Mouse (Mus musculus) kidney, embryonic 16.5 days (tissue): ENCODE measurements around the gene Acvr1b. TPM values are rescaled to one million over a fixed set of nuclear protein-coding genes. Genes with fewer than 3 reads are reported as not detected.

Source experiments
- ATAC-seq: fragments of 200-750 bp; cut with Nextera tagmentation; 2 replicates; pipeline ENCODE4 v1.8.0; 2017; ENCODE audit warnings: moderate TSS enrichment; ENCODE audit not compliant: low FRiP score, low TSS enrichment
- H3K27ac ChIP-seq: fragments of 300-500 bp; sonication (generic); 2 replicates; pipeline ENCODE4 v1.5.1; 2014; ENCODE audit warnings: low read length
- H3K27me3 ChIP-seq: fragments of 300-500 bp; sonication (generic); 2 replicates; pipeline ENCODE4 v1.6.1; 2014; ENCODE audit warnings: low read length, control low read depth, mixed read lengths; ENCODE audit not compliant: insufficient read depth
- H3K36me3 ChIP-seq: fragments of 300-500 bp; sonication (generic); 2 replicates; pipeline ENCODE4 v1.6.1; 2014; ENCODE audit warnings: low read length, control low read depth, mixed read lengths; ENCODE audit not compliant: insufficient read depth
- H3K4me1 ChIP-seq: fragments of 300-500 bp; sonication (generic); 2 replicates; pipeline ENCODE4 v1.6.1; 2014; ENCODE audit warnings: low read length, control low read depth, mixed read lengths; ENCODE audit not compliant: insufficient read depth
- H3K4me2 ChIP-seq: fragments of 300-500 bp; sonication (generic); replicated peaks from 2 replicates; pipeline ENCODE4 v1.6.1; 2014; ENCODE audit warnings: low read depth, low read length
- H3K4me3 ChIP-seq: fragments of 300-500 bp; sonication (generic); 2 replicates; pipeline ENCODE4 v1.5.1; 2014; ENCODE audit warnings: mild to moderate bottlenecking, low read length
- H3K9ac ChIP-seq: fragments of 300-500 bp; sonication (generic); replicated peaks from 2 replicates; pipeline ENCODE4 v1.6.1; 2014; ENCODE audit warnings: low read length
- H3K9me3 ChIP-seq: fragments of 300-500 bp; sonication (generic); 2 replicates; pipeline ENCODE4 v1.6.1; 2016; ENCODE audit warnings: low read length, control low read depth
- WGBS: fragments of 180-500 bp; shearing (Covaris S2); extraction: QIAGEN DNeasy Blood & Tissue Kit; methylation state at CpG from one replicate; pipeline ENCODE4 v1.1.7; 2014; 5-methylcytosine and 5-hydroxymethylcytosine counted together
- polyA plus RNA-seq: library from polyadenylated mRNA; unstranded; fragments of >200 nt; fragmentation: Nextera tagmentation; extraction: Ambion mirVana; gene quantifications from 2 replicates; pipeline ENCODE4 v1.2.1, GENCODE M21; 2015

The Acvr1b gene
- polyA plus RNA-seq, 1 experiment from 2014 or later = 8.8 TPM

GRCm38 (mm10) chr15:101251930-101252329 lies 78.1 kb downstream of the Acvr1b start:
- no peak overlapping the region for H3K27ac ChIP-seq
- 93% methylated on average over 5 of the region's 5 CpGs for WGBS
- H3K27me3 ChIP-seq = no peaks in the 10 kb centered on the region
- peaks cover 7% of the 10 kb centered on the region for H3K4me1 ChIP-seq
- no peak overlapping the region for H3K9ac ChIP-seq
- H3K4me3 ChIP-seq = no peak overlapping the region
- no peaks in the 10 kb centered on the region for H3K9me3 ChIP-seq
- H3K4me2 ChIP-seq = no peak overlapping the region
- no peak for ATAC-seq
- no peaks in the 10 kb centered on the region for H3K36me3 ChIP-seq

GRCm38 (mm10) chr15:101252614-101253013 lies 78.7 kb downstream of the Acvr1b start:
- Histone ChIP-seq H3K36me3 (no peaks in the 10 kb centered on the region), H3K9me3 (no peaks in the 10 kb centered on the region), H3K4me2 (no peak overlapping the region), H3K9ac (no peak overlapping the region), H3K27ac (no peak overlapping the region), H3K4me1 (peaks cover 7% of the 10 kb centered on the region), H3K27me3 (no peaks in the 10 kb centered on the region), H3K4me3 (no peak overlapping the region)
- 81% methylated on average over 6 of the region's 6 CpGs for WGBS
- ATAC-seq = no peak

GRCm38 (mm10) chr15:101253563-101253885 lies 79.7 kb downstream of the Acvr1b start:
- no peak; the same call in 1 of the 2 replicates for ATAC-seq
- Histone ChIP-seq H3K4me2 (peak overlapping the region; percentile 95), H3K4me3 (peak overlapping the region; percentile 66), H3K36me3 (no peaks in the 10 kb centered on the region), H3K27ac (no peak overlapping the region), H3K4me1 (peaks cover 4% of the 10 kb centered on the region), H3K9ac (peak overlapping the region; percentile 83), H3K27me3 (no peaks in the 10 kb centered on the region), H3K9me3 (no peaks in the 10 kb centered on the region)
- 36% methylated on average over 3 of the region's 3 CpGs for WGBS

- peak; percentile 58 for ATAC-seq
- Histone ChIP-seq H3K4me3 (peak within 1 kb of the TSS; percentile 66), H3K27me3 (no peaks in the 10 kb centered on the region), H3K36me3 (no peaks in the 10 kb centered on the region), H3K9me3 (no peaks in the 10 kb centered on the region), H3K4me2 (peak within 1 kb of the TSS; percentile 95), H3K27ac (no peak within 1 kb of the TSS), H3K9ac (peak within 1 kb of the TSS; percentile 83), H3K4me1 (peaks cover 4% of the 10 kb centered on the region)
- WGBS = 2% methylated on average over 59 of the region's 82 CpGs
Observed at GRCm38 (mm10) chr15:101253886-101254795, 80.3 kb downstream of the Acvr1b start, which contains the start of gene Nr4a1. Gene Nr4a1 (plus strand): TSS chr15:101254269.

GRCm38 (mm10) chr15:101255842-101256462 lies 82.1 kb downstream of the Acvr1b start:
- no peak overlapping the region for H3K4me3 ChIP-seq
- no peaks in the 10 kb centered on the region for H3K9me3 ChIP-seq
- no peaks in the 10 kb centered on the region for H3K27me3 ChIP-seq
- no peak overlapping the region for H3K4me2 ChIP-seq
- no peaks in the 10 kb centered on the region for H3K36me3 ChIP-seq
- no peak overlapping the region for H3K27ac ChIP-seq
- no peak for ATAC-seq
- 82% methylated on average over 7 of the region's 7 CpGs for WGBS
- H3K9ac ChIP-seq = no peak overlapping the region
- peaks cover 16% of the 10 kb centered on the region for H3K4me1 ChIP-seq

DNA sequence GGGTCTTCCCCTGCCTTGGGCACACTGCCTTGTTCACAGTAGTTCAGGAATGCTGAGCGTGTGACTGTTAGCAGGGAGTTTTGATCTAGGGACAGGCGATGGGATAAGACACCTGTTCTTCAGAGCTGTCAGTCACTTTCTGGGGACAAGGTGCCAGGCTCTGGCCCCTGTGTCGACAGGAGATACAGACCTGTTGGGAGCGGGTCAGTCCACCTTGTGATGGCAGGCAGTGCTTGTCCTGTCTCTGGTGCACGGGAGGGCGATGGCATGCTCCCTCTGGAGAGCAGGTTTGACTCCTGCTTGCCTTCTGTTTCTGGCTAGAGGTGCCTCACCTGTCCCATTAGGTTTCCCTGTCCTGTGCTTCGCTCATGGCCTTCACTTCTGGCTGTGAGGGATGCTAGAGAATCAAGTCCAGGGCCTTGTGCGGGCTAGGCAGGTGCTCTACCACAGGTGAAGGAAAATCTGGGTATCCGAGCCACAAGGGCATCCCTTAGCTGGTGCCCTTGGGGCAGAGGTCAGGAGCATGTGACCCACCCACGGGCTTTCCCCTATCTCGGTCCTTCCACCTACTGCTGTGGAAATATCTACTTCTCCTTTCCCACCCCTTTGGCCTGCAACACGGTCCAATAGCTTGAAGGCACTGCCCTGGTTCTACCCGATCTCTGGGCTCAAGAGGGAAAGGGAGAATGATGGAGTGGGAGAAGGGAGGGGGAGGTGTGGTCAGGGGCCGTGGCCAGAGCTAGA lies 82.8 kb downstream of the Acvr1b start:
- Histone ChIP-seq H3K27ac (no peak overlapping the region), H3K36me3 (no peaks in the 10 kb centered on the region), H3K4me1 (peaks cover 23% of the 10 kb centered on the region), H3K4me3 (no peak overlapping the region), H3K27me3 (no peaks in the 10 kb centered on the region), H3K9ac (no peak overlapping the region), H3K9me3 (no peaks in the 10 kb centered on the region), H3K4me2 (no peak overlapping the region)
- no peak for ATAC-seq
- WGBS = 70% methylated on average over 14 of the region's 14 CpGs

DNA sequence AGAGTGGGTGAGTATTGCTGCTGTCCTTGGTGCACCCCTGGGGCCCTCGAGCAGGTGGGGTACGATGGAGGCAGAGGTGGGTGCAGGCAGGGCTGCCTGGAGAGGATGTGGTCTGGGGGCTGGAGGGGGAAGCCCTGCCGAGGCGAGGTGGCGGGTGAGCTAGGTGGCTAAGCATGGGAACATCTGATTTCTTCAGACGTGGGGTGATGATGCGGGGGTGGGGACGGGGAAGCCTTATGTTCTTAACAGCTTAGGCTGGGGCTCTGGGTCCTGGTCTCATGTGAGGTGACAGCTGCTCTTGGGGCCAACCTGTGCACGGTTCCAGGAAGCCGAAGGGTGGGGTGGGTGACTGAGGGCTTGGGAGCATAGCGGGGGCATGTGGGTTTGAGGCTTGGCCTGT lies 84.6 kb downstream of the Acvr1b start:
- no peaks in the 10 kb centered on the region for H3K36me3 ChIP-seq
- no peaks in the 10 kb centered on the region for H3K27me3 ChIP-seq
- no peak overlapping the region for H3K4me2 ChIP-seq
- H3K4me3 ChIP-seq = no peak overlapping the region
- no peak overlapping the region for H3K27ac ChIP-seq
- H3K9me3 ChIP-seq = no peaks in the 10 kb centered on the region
- ATAC-seq = no peak
- H3K9ac ChIP-seq = no peak overlapping the region
- peaks cover 23% of the 10 kb centered on the region for H3K4me1 ChIP-seq
- WGBS = 83% methylated on average over 11 of the region's 11 CpGs

GRCm38 (mm10) chr15:101259922-101260321 lies 86.1 kb downstream of the Acvr1b start:
- 79% methylated on average over 3 of the region's 3 CpGs for WGBS

GRCm38 (mm10) chr15:101260387-101260786 lies 86.5 kb downstream of the Acvr1b start:
- Histone ChIP-seq H3K9me3 (no peaks in the 10 kb centered on the region), H3K9ac (no peak overlapping the region), H3K27me3 (no peaks in the 10 kb centered on the region), H3K36me3 (no peaks in the 10 kb centered on the region), H3K4me3 (no peak overlapping the region), H3K27ac (peak overlapping the region; percentile 83), H3K4me2 (no peak overlapping the region), H3K4me1 (peaks cover 18% of the 10 kb centered on the region)
- no peak for ATAC-seq
- WGBS = 41% methylated on average over 10 of the region's 10 CpGs

More at GRCm38 (mm10) chr15:101259922-101260321, 86.1 kb downstream of the Acvr1b start:
- H3K4me2 ChIP-seq = no peak overlapping the region
- no peak overlapping the region for H3K9ac ChIP-seq
- no peak for ATAC-seq
- H3K9me3 ChIP-seq = no peaks in the 10 kb centered on the region
- no peaks in the 10 kb centered on the region for H3K36me3 ChIP-seq
- H3K27ac ChIP-seq = no peak overlapping the region
- H3K4me1 ChIP-seq = peaks cover 18% of the 10 kb centered on the region
- no peak overlapping the region for H3K4me3 ChIP-seq
- no peaks in the 10 kb centered on the region for H3K27me3 ChIP-seq
